Mouse (Mus musculus): Measurements from ENCODE around the gene Fgfr2.

- no peak for TF ChIP-seq CTCF (IDR thresholded peaks at IDR 0.05; ENCODE audit: low read depth)
- no peak for TF ChIP-seq EP300 (IDR thresholded peaks at IDR 0.05; ENCODE audit: low read depth)
Observed at GRCm38 (mm10) chr7:131409321-131409987, 1713.7 kb downstream of the Fgfr2 start.

Data from liver, postnatal 0 days (tissue).